Comparison of ENCODE assay signal across 21 mouse cellular contexts in genomic region chr14:23451681-23452080, GRCm38 (mm10).
DNase-seq lines count a peak whose midpoint lies in the region; ATAC-seq and TF ChIP-seq lines count a peak whose summit lies in the region.
"Had no signal": no experiment of that assay in that cellular context is flagged by ENCODE, and none has a peak within 500 bp of the region (broad histone marks: within the 10 kb centered on the region; RNA-seq: fewer than 3 reads in every experiment).

No protein-coding gene starts in this region.

- H3K4me3 ChIP-seq in forebrain, embryonic 14.5 days (ENCODE audit: low read depth, low read length): no peak overlapping the region
- H3K4me3 ChIP-seq in forebrain, embryonic 10.5 days: no peak overlapping the region
- H3K4me3 ChIP-seq in limb, embryonic 11.5 days (ENCODE audit: low read depth, low read length): no peak overlapping the region
- H3K4me3 ChIP-seq in hindbrain, embryonic 12.5 days: no peak overlapping the region
- H3K4me3 ChIP-seq: embryonic facial prominence, embryonic 10.5 days; embryonic facial prominence, embryonic 12.5 days; erythroblast, embryonic 14.5 days; forebrain, embryonic 13.5 days had no signal

- DNase-seq in forebrain, embryonic 14.5 days (ENCODE audit: low spot score): peak; percentile 8
- no peak for DNase-seq in forebrain, embryonic 10.5 days (ENCODE audit: extremely low spot score, low spot score)
- DNase-seq in brain, embryonic 14.5 days (ENCODE audit: low read depth): peak; percentile 23
- peak; percentile 76 for DNase-seq in forelimb bud, embryonic 11.5 days (ENCODE audit: low read depth, low spot score)
- peak; percentile 60 for DNase-seq in limb, embryonic 11.5 days (ENCODE audit: low spot score)
- DNase-seq in thymus, postnatal 36 days: no peak
- DNase-seq: adrenal gland, adult 2 months; adrenal gland, postnatal 10 days; adrenal gland, postnatal 25 days; cerebellum, adult 11 months; cerebellum, adult 18-20 months; cerebellum, adult 8-10 months; cerebellum, adult 9-11 months; cerebellum, postnatal 25 days had no signal

- no peak for TF ChIP-seq CTCF in brain, embryonic 14.5 days (IDR thresholded peaks at IDR 0.05; ENCODE audit: borderline replicate concordance, extremely low read depth, insufficient read depth, insufficient read length)

- H3K27ac ChIP-seq in forebrain, embryonic 14.5 days (ENCODE audit: low read depth, low read length): no peak overlapping the region
- no peak overlapping the region for H3K27ac ChIP-seq in forebrain, embryonic 10.5 days
- H3K27ac ChIP-seq in limb, embryonic 11.5 days (replicated peaks; ENCODE audit: low read depth, low read length): peak overlapping the region; percentile 78
- no peak overlapping the region for H3K27ac ChIP-seq in hindbrain, embryonic 12.5 days
- H3K27ac ChIP-seq: embryonic facial prominence, embryonic 10.5 days; embryonic facial prominence, embryonic 12.5 days had no signal

- H3K27me3 ChIP-seq in forebrain, embryonic 14.5 days (replicated peaks; ENCODE audit: control insufficient read depth, insufficient read depth, low read length): no peaks in the 10 kb centered on the region
- no peaks in the 10 kb centered on the region for H3K27me3 ChIP-seq in forebrain, embryonic 10.5 days (ENCODE audit: poor library complexity, severe bottlenecking)
- H3K27me3 ChIP-seq in limb, embryonic 11.5 days (ENCODE audit: control insufficient read depth, insufficient read depth, low read length): no peaks in the 10 kb centered on the region
- H3K27me3 ChIP-seq in hindbrain, embryonic 12.5 days: no peaks in the 10 kb centered on the region
- H3K27me3 ChIP-seq: embryonic facial prominence, embryonic 12.5 days had no signal

- H3K36me3 ChIP-seq in forebrain, embryonic 14.5 days (ENCODE audit: control insufficient read depth, insufficient read depth, low read length): no peaks in the 10 kb centered on the region
- H3K36me3 ChIP-seq in forebrain, embryonic 10.5 days (replicated peaks): no peaks in the 10 kb centered on the region
- no peaks in the 10 kb centered on the region for H3K36me3 ChIP-seq in limb, embryonic 11.5 days (ENCODE audit: control insufficient read depth, insufficient read depth, low read length)
- no peaks in the 10 kb centered on the region for H3K36me3 ChIP-seq in hindbrain, embryonic 12.5 days
- H3K36me3 ChIP-seq: embryonic facial prominence, embryonic 10.5 days; embryonic facial prominence, embryonic 12.5 days had no signal

- WGBS in forebrain, embryonic 14.5 days: 80% methylated on average over 6 of the region's 6 CpGs
- WGBS in forebrain, embryonic 10.5 days: 87% methylated on average over 6 of the region's 6 CpGs
- WGBS in limb, embryonic 11.5 days: 25% methylated on average over 6 of the region's 6 CpGs
- WGBS in hindbrain, embryonic 12.5 days: 85% methylated on average over 6 of the region's 6 CpGs

- H3K4me1 ChIP-seq in forebrain, embryonic 14.5 days (ENCODE audit: control insufficient read depth, insufficient read depth, low read length): no peaks in the 10 kb centered on the region
- peaks cover 12% of the 10 kb centered on the region for H3K4me1 ChIP-seq in forebrain, embryonic 10.5 days
- H3K4me1 ChIP-seq in limb, embryonic 11.5 days (ENCODE audit: control insufficient read depth, insufficient read depth, low read length): peaks cover 18% of the 10 kb centered on the region
- peaks cover 3% of the 10 kb centered on the region; the same call in 1 of the 2 replicates for H3K4me1 ChIP-seq in hindbrain, embryonic 12.5 days

- no peak for TF ChIP-seq POLR2A in brain, embryonic 14.5 days (IDR thresholded peaks at IDR 0.05; ENCODE audit: borderline replicate concordance, extremely low read depth, insufficient read depth, insufficient read length, poor library complexity, severe bottlenecking)

- no peak overlapping the region for H3K4me2 ChIP-seq in forebrain, embryonic 14.5 days (ENCODE audit: low read length)
- H3K4me2 ChIP-seq in limb, embryonic 11.5 days (ENCODE audit: low read depth, severe bottlenecking): no peak overlapping the region
- no peak overlapping the region for H3K4me2 ChIP-seq in hindbrain, embryonic 12.5 days (replicated peaks)
- H3K4me2 ChIP-seq: embryonic facial prominence, embryonic 12.5 days; forebrain, embryonic 13.5 days had no signal

- no peak overlapping the region for H3K9ac ChIP-seq in forebrain, embryonic 14.5 days (ENCODE audit: low read length)
- no peak overlapping the region for H3K9ac ChIP-seq in limb, embryonic 11.5 days (ENCODE audit: low read length)
- H3K9ac ChIP-seq in hindbrain, embryonic 12.5 days: no peak overlapping the region
- H3K9ac ChIP-seq: embryonic facial prominence, embryonic 12.5 days; forebrain, embryonic 13.5 days had no signal

- H3K9me3 ChIP-seq in forebrain, embryonic 14.5 days (replicated peaks; ENCODE audit: control insufficient read depth, low read length): no peaks in the 10 kb centered on the region
- no peaks in the 10 kb centered on the region for H3K9me3 ChIP-seq in forebrain, embryonic 10.5 days
- no peaks in the 10 kb centered on the region for H3K9me3 ChIP-seq in limb, embryonic 11.5 days (ENCODE audit: control insufficient read depth, low read length)
- H3K9me3 ChIP-seq in hindbrain, embryonic 12.5 days (replicated peaks): no peaks in the 10 kb centered on the region
- H3K9me3 ChIP-seq: embryonic facial prominence, embryonic 10.5 days; embryonic facial prominence, embryonic 12.5 days; forebrain, embryonic 13.5 days had no signal

- ATAC-seq in forebrain, embryonic 14.5 days: no peak
- ATAC-seq in limb, embryonic 11.5 days (ENCODE audit: insufficient number of reproducible peaks, low FRiP score, low TSS enrichment, low read depth): no peak
- no peak for ATAC-seq in hindbrain, embryonic 12.5 days (ENCODE audit: low FRiP score)
- no peak for ATAC-seq in frontal cortex, adult (ENCODE audit: low TSS enrichment)
- ATAC-seq: forebrain, embryonic 13.5 days; forebrain, embryonic 16.5 days had no signal

Comparison
In these comparisons a context has a peak if more than half of its experiments do, and no peak if none do; other contexts are left out.
1. DNase-seq: peak in forebrain, embryonic 14.5 days (single experiment), brain, embryonic 14.5 days (single experiment), forelimb bud, embryonic 11.5 days (single experiment) and limb, embryonic 11.5 days (single experiment); none in forebrain, embryonic 10.5 days (single experiment) and thymus, postnatal 36 days (0 of 2).